Mouse (Mus musculus) kidney, embryonic 16.5 days (tissue): ENCODE measurements around the gene Edc3. TPM values are rescaled to one million over a fixed set of nuclear protein-coding genes. Genes with fewer than 3 reads are reported as not detected.
A peak's percentile ranks its signal among the peaks of the same experiment; 100 is the strongest.
"Not testable (repeated sequence)": the region's sequence is repeated elsewhere in the genome, so short reads cannot be mapped to it uniquely, and the experiment has no call there.

Source experiments
- ATAC-seq: fragments of 200-750 bp; cut with Nextera tagmentation; 2 replicates; pipeline ENCODE4 v1.8.0; 2017; ENCODE audit warnings: moderate TSS enrichment; ENCODE audit not compliant: low FRiP score, low TSS enrichment
- H3K27ac ChIP-seq: fragments of 300-500 bp; sonication (generic); 2 replicates; pipeline ENCODE4 v1.5.1; 2014; ENCODE audit warnings: low read length
- H3K27me3 ChIP-seq: fragments of 300-500 bp; sonication (generic); 2 replicates; pipeline ENCODE4 v1.6.1; 2014; ENCODE audit warnings: low read length, control low read depth, mixed read lengths; ENCODE audit not compliant: insufficient read depth
- H3K36me3 ChIP-seq: fragments of 300-500 bp; sonication (generic); 2 replicates; pipeline ENCODE4 v1.6.1; 2014; ENCODE audit warnings: low read length, control low read depth, mixed read lengths; ENCODE audit not compliant: insufficient read depth
- H3K4me1 ChIP-seq: fragments of 300-500 bp; sonication (generic); 2 replicates; pipeline ENCODE4 v1.6.1; 2014; ENCODE audit warnings: low read length, control low read depth, mixed read lengths; ENCODE audit not compliant: insufficient read depth
- H3K4me2 ChIP-seq: fragments of 300-500 bp; sonication (generic); replicated peaks from 2 replicates; pipeline ENCODE4 v1.6.1; 2014; ENCODE audit warnings: low read depth, low read length
- H3K4me3 ChIP-seq: fragments of 300-500 bp; sonication (generic); 2 replicates; pipeline ENCODE4 v1.5.1; 2014; ENCODE audit warnings: mild to moderate bottlenecking, low read length
- H3K9ac ChIP-seq: fragments of 300-500 bp; sonication (generic); replicated peaks from 2 replicates; pipeline ENCODE4 v1.6.1; 2014; ENCODE audit warnings: low read length
- H3K9me3 ChIP-seq: fragments of 300-500 bp; sonication (generic); 2 replicates; pipeline ENCODE4 v1.6.1; 2016; ENCODE audit warnings: low read length, control low read depth
- WGBS: fragments of 180-500 bp; shearing (Covaris S2); extraction: QIAGEN DNeasy Blood & Tissue Kit; methylation state at CpG from one replicate; pipeline ENCODE4 v1.1.7; 2014; 5-methylcytosine and 5-hydroxymethylcytosine counted together
- polyA plus RNA-seq: library from polyadenylated mRNA; unstranded; fragments of >200 nt; fragmentation: Nextera tagmentation; extraction: Ambion mirVana; gene quantifications from 2 replicates; pipeline ENCODE4 v1.2.1, GENCODE M21; 2015

The Edc3 gene
- polyA plus RNA-seq, 1 experiment from 2014 or later: 41.2 TPM

- Histone ChIP-seq H3K27ac (no peak overlapping the region), H3K27me3 (peaks cover 24% of the 10 kb centered on the region), H3K36me3 (no peaks in the 10 kb centered on the region), H3K4me1 (peaks cover 11% of the 10 kb centered on the region), H3K9me3 (no peaks in the 10 kb centered on the region), H3K4me2 (peak overlapping the region; percentile 88), H3K4me3 (peak overlapping the region; percentile 52), H3K9ac (peak overlapping the region; percentile 57)
- ATAC-seq: 0 out of 2 replicates have a peak, but pooled peaks have one; percentile 51
- 2% methylated on average over 42 of the region's 42 CpGs for WGBS
Measured at GRCm38 (mm10) chr9:57696380-57697285, 11.7 kb upstream of the Edc3 start.

GRCm38 (mm10) chr9:57697380-57697779 lies 11.0 kb upstream of the Edc3 start:
- 0 out of 2 replicates have a peak, but pooled peaks have one; percentile 54 for ATAC-seq
- 28% methylated on average over 4 of the region's 4 CpGs for WGBS
- no peaks in the 10 kb centered on the region for H3K9me3 ChIP-seq

GRCm38 (mm10) chr9:57698466-57699150 lies 9.7 kb upstream of the Edc3 start:
- no peak for ATAC-seq
- WGBS: 82% methylated on average over 1 of the region's 1 CpGs
- no peak overlapping the region for H3K4me3 ChIP-seq
- H3K4me1 ChIP-seq: peaks cover 11% of the 10 kb centered on the region
- H3K9ac ChIP-seq: no peak overlapping the region
- peaks cover 24% of the 10 kb centered on the region for H3K27me3 ChIP-seq
- no peaks in the 10 kb centered on the region for H3K36me3 ChIP-seq
- H3K4me2 ChIP-seq: no peak overlapping the region
- no peaks in the 10 kb centered on the region for H3K9me3 ChIP-seq
- no peak overlapping the region for H3K27ac ChIP-seq

More at GRCm38 (mm10) chr9:57697380-57697779, 11.0 kb upstream of the Edc3 start:
- Histone ChIP-seq H3K27ac (no peak overlapping the region), H3K27me3 (peaks cover 24% of the 10 kb centered on the region), H3K4me2 (no peak overlapping the region), H3K36me3 (no peaks in the 10 kb centered on the region), H3K4me1 (peaks cover 11% of the 10 kb centered on the region), H3K4me3 (no peak overlapping the region), H3K9ac (no peak overlapping the region)

- H3K4me2 ChIP-seq: no peak overlapping the region
- 88% methylated on average over 3 of the region's 3 CpGs for whole genome bisulfite sequencing
- H3K27me3 ChIP-seq: no peaks in the 10 kb centered on the region
- H3K9ac ChIP-seq: no peak overlapping the region
- H3K27ac ChIP-seq: no peak overlapping the region
- H3K4me1 ChIP-seq: peaks cover 14% of the 10 kb centered on the region
- H3K36me3 ChIP-seq: no peaks in the 10 kb centered on the region
- ATAC-seq: no peak
- H3K9me3 ChIP-seq: peaks cover 5% of the 10 kb centered on the region
- H3K4me3 ChIP-seq: no peak overlapping the region
Measured at GRCm38 (mm10) chr9:57706496-57706895, 1.8 kb upstream of the Edc3 start.

GRCm38 (mm10) chr9:57708720-57709274 lies 457 bp downstream of the Edc3 start:
- H3K27ac ChIP-seq: peak overlapping the region; percentile 87
- ATAC-seq: peak; percentile 79
- WGBS: 2% methylated on average over 32 of the region's 39 CpGs
- no peaks in the 10 kb centered on the region for H3K27me3 ChIP-seq
- peaks cover 14% of the 10 kb centered on the region for H3K4me1 ChIP-seq
- peak overlapping the region; percentile 88 for H3K4me3 ChIP-seq
- peak overlapping the region; percentile 83 for H3K9ac ChIP-seq
- H3K9me3 ChIP-seq: peaks cover 5% of the 10 kb centered on the region
- peaks cover 5% of the 10 kb centered on the region for H3K36me3 ChIP-seq
- peak overlapping the region; percentile 72 for H3K4me2 ChIP-seq

GRCm38 (mm10) chr9:57710214-57710613 lies 1.9 kb downstream of the Edc3 start:
- not testable (repeated sequence) for H3K9me3 ChIP-seq, ATAC-seq, H3K4me3 ChIP-seq, H3K4me2 ChIP-seq, H3K27me3 ChIP-seq, H3K9ac ChIP-seq, H3K27ac ChIP-seq
- peaks cover 14% of the 10 kb centered on the region for H3K4me1 ChIP-seq
- 94% methylated on average over 4 of the region's 5 CpGs for WGBS
- peaks cover 13% of the 10 kb centered on the region for H3K36me3 ChIP-seq

- H3K4me2 ChIP-seq: no peak overlapping the region
- no peak overlapping the region for H3K27ac ChIP-seq
- H3K9me3 ChIP-seq: peaks cover 5% of the 10 kb centered on the region
- no peaks in the 10 kb centered on the region for H3K27me3 ChIP-seq
- no peak overlapping the region for H3K9ac ChIP-seq
- no peak for ATAC-seq
- H3K4me3 ChIP-seq: no peak overlapping the region
- H3K36me3 ChIP-seq: peaks cover 24% of the 10 kb centered on the region
- peaks cover 14% of the 10 kb centered on the region for H3K4me1 ChIP-seq
- 79% methylated on average over 2 of the region's 2 CpGs for WGBS
Measured at GRCm38 (mm10) chr9:57712194-57712593, 3.9 kb downstream of the Edc3 start.

- Histone ChIP-seq H3K4me1 (no peaks in the 10 kb centered on the region), H3K36me3 (peaks cover 45% of the 10 kb centered on the region)
- no peak for ATAC-seq
Measured at GRCm38 (mm10) chr9:57718408-57718807, 10.1 kb downstream of the Edc3 start.

GRCm38 (mm10) chr9:57720736-57721135 lies 12.4 kb downstream of the Edc3 start:
- no peak overlapping the region for H3K27ac ChIP-seq
- H3K36me3 ChIP-seq: peaks cover 34% of the 10 kb centered on the region
- no peak for ATAC-seq
- WGBS: 91% methylated on average over 3 of the region's 3 CpGs
- no peaks in the 10 kb centered on the region for H3K27me3 ChIP-seq
- no peaks in the 10 kb centered on the region for H3K9me3 ChIP-seq
- H3K9ac ChIP-seq: no peak overlapping the region
- H3K4me3 ChIP-seq: no peak overlapping the region
- H3K4me2 ChIP-seq: no peak overlapping the region
- no peaks in the 10 kb centered on the region for H3K4me1 ChIP-seq

More at GRCm38 (mm10) chr9:57718408-57718807, 10.1 kb downstream of the Edc3 start:
- Histone ChIP-seq H3K27ac (no peak overlapping the region), H3K4me2 (no peak overlapping the region), H3K4me3 (no peak overlapping the region), H3K9me3 (no peaks in the 10 kb centered on the region), H3K9ac (no peak overlapping the region), H3K27me3 (no peaks in the 10 kb centered on the region)
- 86% methylated on average over 7 of the region's 7 CpGs for WGBS
